Mouse (Mus musculus) heart, embryonic 15.5 days (tissue): ENCODE results near the gene Plxnb1. TPM values are rescaled to one million over a fixed set of nuclear protein-coding genes. Genes with fewer than 3 reads are reported as not detected.

ENCODE experiments used
- ATAC-seq: fragments of 200-750 bp; cut with Nextera tagmentation; replicated peaks from 2 replicates; pipeline ENCODE4 v1.8.0; 2017; ENCODE audit warnings: low read depth, moderate TSS enrichment; ENCODE audit not compliant: insufficient number of reproducible peaks, insufficient read depth, low FRiP score
- H3K27ac ChIP-seq: fragments of 300-500 bp; sonication (generic); 2 replicates; pipeline ENCODE4 v1.5.1; 2015; ENCODE audit warnings: mild to moderate bottlenecking, inconsistent platforms
- H3K27me3 ChIP-seq: fragments of 300-500 bp; sonication (generic); 2 replicates; pipeline ENCODE4 v1.6.1; 2015; ENCODE audit warnings: inconsistent platforms
- H3K36me3 ChIP-seq: fragments of 300-500 bp; sonication (generic); 2 replicates; pipeline ENCODE4 v1.6.1; 2015; ENCODE audit warnings: mild to moderate bottlenecking, inconsistent platforms
- H3K4me1 ChIP-seq: fragments of 300-500 bp; sonication (generic); replicated peaks from 2 replicates; pipeline ENCODE4 v1.6.1; 2015; ENCODE audit warnings: inconsistent platforms
- H3K4me2 ChIP-seq: fragments of 300-500 bp; sonication (generic); 2 replicates; pipeline ENCODE4 v1.6.1; 2015; ENCODE audit warnings: inconsistent platforms, mild to moderate bottlenecking, moderate library complexity
- H3K4me3 ChIP-seq: fragments of 300-500 bp; sonication (generic); 2 replicates; pipeline ENCODE4 v1.5.1; 2015; ENCODE audit warnings: mild to moderate bottlenecking, inconsistent platforms
- H3K9ac ChIP-seq: fragments of 300-500 bp; sonication (generic); 2 replicates; pipeline ENCODE4 v1.6.1; 2015; ENCODE audit warnings: mild to moderate bottlenecking, inconsistent platforms
- H3K9me3 ChIP-seq: fragments of 300-500 bp; sonication (generic); replicated peaks from 2 replicates; pipeline ENCODE4 v1.6.1; 2016; ENCODE audit warnings: inconsistent platforms
- WGBS: fragments of 180-500 bp; shearing (Covaris S2); methylation state at CpG from one replicate; pipeline ENCODE4 v1.1.7; 2015; ENCODE audit warnings: mixed read lengths; 5-methylcytosine and 5-hydroxymethylcytosine counted together
- polyA plus RNA-seq: library from polyadenylated mRNA; unstranded; fragments of >200 nt; fragmentation: Nextera tagmentation; extraction: Ambion mirVana; gene quantifications from 2 replicates; pipeline ENCODE4 v1.2.1, GENCODE M21; 2015

The Plxnb1 gene
- polyA plus RNA-seq, 1 experiment from 2014 or later: 6.3 TPM

GRCm38 (mm10) chr9:109054712-109055111 is 40.5 kb upstream of the Plxnb1 start:
- no peaks in the 10 kb centered on the region for H3K9me3 ChIP-seq
- H3K4me1 ChIP-seq: peaks cover 34% of the 10 kb centered on the region
- H3K27ac ChIP-seq: peak overlapping the region; percentile 79
- H3K27me3 ChIP-seq: no peaks in the 10 kb centered on the region
- H3K4me2 ChIP-seq: peak overlapping the region; percentile 57
- peaks cover 16% of the 10 kb centered on the region for H3K36me3 ChIP-seq
- ATAC-seq: peak; percentile 78
- WGBS: 10% methylated on average over 7 of the region's 7 CpGs
- H3K4me3 ChIP-seq: peak overlapping the region; percentile 41
- peak overlapping the region; percentile 36; the same call in 1 of the 2 replicates for H3K9ac ChIP-seq

DNA sequence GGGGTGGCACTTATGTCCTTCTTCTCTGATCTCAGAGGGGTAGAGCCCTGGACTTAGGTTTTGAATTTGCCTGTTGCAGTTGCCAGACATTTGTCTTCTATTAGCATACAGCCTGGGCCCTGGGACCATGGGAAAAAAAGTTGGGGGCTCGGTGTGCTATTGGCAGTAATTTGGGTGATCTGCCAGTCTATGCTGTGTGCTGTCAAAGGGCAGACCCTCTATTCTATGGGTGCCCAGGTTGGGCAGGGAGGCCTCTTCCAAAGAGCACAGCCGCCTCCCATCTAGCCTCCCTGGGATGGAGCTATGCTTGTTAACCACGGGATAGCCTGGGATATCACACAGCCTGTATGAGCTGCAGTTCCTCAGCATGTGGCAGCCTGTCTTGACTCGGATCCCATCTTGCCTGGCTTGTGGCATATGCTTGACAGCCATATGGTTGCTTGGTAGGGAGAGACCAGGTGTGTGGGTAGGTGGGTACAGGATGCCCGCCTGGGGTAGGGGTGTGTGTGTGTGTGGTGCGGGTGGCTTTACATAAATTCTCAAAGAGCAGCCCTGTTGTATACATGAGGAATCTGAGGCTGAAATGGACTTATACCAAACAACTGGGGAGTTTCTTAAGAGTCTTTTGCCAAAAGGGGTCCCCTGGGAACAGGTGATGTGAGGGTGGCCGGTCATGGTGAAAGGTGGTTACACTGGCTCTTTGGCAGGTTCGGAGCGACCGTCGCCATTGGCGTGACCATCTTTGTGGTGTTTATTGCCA is 39.7 kb upstream of the Plxnb1 start:
- Histone ChIP-seq H3K27me3 (no peaks in the 10 kb centered on the region), H3K27ac (peak overlapping the region; percentile 79), H3K4me2 (peak overlapping the region; percentile 57), H3K4me1 (peaks cover 36% of the 10 kb centered on the region), H3K9ac (peak overlapping the region; percentile 36), H3K4me3 (peak overlapping the region; percentile 41), H3K36me3 (peaks cover 16% of the 10 kb centered on the region), H3K9me3 (no peaks in the 10 kb centered on the region)
- no peak for ATAC-seq
- WGBS: 90% methylated on average over 12 of the region's 12 CpGs

DNA sequence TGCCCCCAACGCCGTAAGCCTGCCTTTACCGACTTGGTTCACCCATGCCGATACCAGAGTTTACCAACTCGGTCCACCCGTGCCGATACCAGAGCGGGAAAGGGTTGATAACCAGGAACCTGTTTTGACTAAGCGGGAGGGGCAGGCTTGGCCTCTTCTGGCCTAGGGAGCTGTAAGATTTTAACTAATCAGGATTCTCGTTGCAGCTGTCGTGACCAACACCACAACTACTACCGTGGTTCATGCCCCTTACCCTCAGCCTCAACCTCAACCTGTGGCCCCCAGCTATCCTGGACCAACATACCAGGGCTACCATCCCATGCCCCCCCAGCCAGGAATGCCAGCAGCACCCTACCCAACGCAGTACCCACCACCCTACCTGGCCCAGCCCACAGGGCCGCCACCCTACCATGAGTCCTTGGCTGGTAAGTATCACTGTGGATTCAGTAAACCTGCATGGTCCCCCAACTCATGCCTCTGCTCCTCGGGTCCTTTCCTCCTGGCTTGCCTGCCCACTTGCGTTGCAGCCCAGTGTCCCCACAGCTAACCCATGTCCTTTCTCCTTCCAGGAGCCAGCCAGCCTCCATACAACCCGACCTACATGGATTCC is 39.0 kb upstream of the Plxnb1 start:
- Histone ChIP-seq H3K9ac (no peak overlapping the region), H3K4me1 (peaks cover 36% of the 10 kb centered on the region), H3K4me2 (no peak overlapping the region), H3K27ac (no peak overlapping the region), H3K4me3 (no peak overlapping the region), H3K9me3 (no peaks in the 10 kb centered on the region), H3K27me3 (no peaks in the 10 kb centered on the region), H3K36me3 (peaks cover 16% of the 10 kb centered on the region)
- 90% methylated on average over 17 of the region's 17 CpGs for WGBS
- ATAC-seq: no peak

DNA sequence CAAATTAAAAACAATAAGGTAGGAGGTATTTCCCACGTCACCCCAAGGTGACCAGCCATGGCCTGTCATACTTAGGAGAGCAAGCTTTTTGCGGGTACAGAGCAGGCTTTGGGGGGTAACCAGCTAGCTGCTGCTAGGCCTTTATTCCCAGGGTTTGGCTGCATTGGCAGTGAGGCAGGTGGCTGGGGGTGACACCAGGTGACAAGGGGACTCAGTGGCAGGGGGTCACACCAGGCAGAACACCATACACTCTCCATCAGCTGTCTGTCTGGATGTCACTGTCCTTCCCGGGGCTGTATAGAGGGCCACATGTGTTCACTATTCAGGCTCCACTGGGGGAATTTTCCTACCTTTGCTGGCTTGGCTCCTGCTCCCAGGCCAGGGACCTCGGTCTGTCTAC is 38.3 kb upstream of the Plxnb1 start:
- peaks cover 36% of the 10 kb centered on the region for H3K4me1 ChIP-seq
- H3K9ac ChIP-seq: no peak overlapping the region
- no peak overlapping the region for H3K27ac ChIP-seq
- WGBS: 83% methylated on average over 4 of the region's 4 CpGs
- H3K4me3 ChIP-seq: no peak overlapping the region
- no peak for ATAC-seq
- H3K9me3 ChIP-seq: no peaks in the 10 kb centered on the region
- no peak overlapping the region for H3K4me2 ChIP-seq
- peaks cover 16% of the 10 kb centered on the region for H3K36me3 ChIP-seq
- H3K27me3 ChIP-seq: no peaks in the 10 kb centered on the region

- WGBS: 87% methylated on average over 5 of the region's 5 CpGs
- Histone ChIP-seq H3K36me3 (peaks cover 16% of the 10 kb centered on the region), H3K9ac (no peak overlapping the region), H3K27me3 (no peaks in the 10 kb centered on the region), H3K4me1 (peaks cover 36% of the 10 kb centered on the region), H3K4me3 (no peak overlapping the region), H3K4me2 (0 out of 2 replicates have a peak overlapping the region, but pooled peaks have one; percentile 69), H3K9me3 (no peaks in the 10 kb centered on the region), H3K27ac (peak overlapping the region; percentile 22; the same call in 1 of the 2 replicates)
- ATAC-seq: no peak
These were observed 37.6 kb upstream of the Plxnb1 start for GRCm38 (mm10) chr9:109057543-109057942.

- Histone ChIP-seq H3K36me3 (peaks cover 16% of the 10 kb centered on the region), H3K9me3 (no peaks in the 10 kb centered on the region), H3K27me3 (no peaks in the 10 kb centered on the region), H3K27ac (peak overlapping the region; percentile 92), H3K4me1 (peaks cover 36% of the 10 kb centered on the region), H3K4me3 (peak overlapping the region; percentile 50), H3K9ac (peak overlapping the region; percentile 56; the same call in 1 of the 2 replicates), H3K4me2 (peak overlapping the region; percentile 69; the same call in 1 of the 2 replicates)
- ATAC-seq: no peak
- WGBS: 89% methylated on average over 19 of the region's 19 CpGs
These were observed 37.0 kb upstream of the Plxnb1 start for GRCm38 (mm10) chr9:109058006-109058765.

DNA sequence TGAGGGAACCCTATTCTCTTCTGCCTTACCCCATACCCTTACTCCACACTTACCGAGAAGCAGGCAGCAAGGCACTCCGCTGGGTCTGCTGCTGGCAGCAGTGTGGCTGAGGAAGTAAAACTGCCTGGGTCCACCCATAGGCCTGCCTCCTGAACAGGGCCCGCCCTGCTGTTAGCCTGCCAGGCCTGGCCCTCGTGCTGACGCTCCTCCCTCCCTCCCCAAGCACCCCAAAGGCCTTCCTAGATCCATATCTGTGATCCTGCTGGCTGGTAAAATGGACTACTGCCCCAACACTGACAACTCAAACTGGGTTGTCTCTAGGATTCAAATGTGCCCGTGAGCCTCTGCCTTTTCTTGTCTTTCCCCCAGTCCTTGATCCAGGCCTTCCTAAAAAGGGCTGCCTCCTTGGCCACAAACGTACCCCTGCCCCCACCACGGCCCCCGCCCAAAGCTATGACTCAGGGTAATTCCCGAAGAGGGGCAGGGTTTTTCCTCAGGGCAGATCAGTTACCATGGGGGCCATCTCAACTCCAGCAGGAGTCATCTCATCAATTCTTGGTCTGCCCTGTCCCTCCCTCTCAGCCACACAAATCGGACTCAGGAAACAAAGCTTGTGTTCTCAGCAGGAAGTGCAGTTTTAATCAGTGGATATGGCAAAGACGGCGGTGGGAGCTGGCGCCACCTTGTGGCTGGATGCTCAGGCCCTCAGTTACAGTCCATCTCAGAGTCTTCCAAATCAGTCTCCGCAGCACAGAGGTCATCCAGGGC is 35.9 kb upstream of the Plxnb1 start, which contains the start of gene Trex1:
TSS of gene Trex1 (minus strand) at position 599 of the 768 bp plus-strand sequence.
- Histone ChIP-seq H3K9me3 (no peaks in the 10 kb centered on the region), H3K4me2 (peak within 1 kb of the TSS; percentile 69), H3K4me1 (peaks cover 36% of the 10 kb centered on the region), H3K36me3 (peaks cover 20% of the 10 kb centered on the region), H3K27ac (peak within 1 kb of the TSS; percentile 92), H3K27me3 (no peaks in the 10 kb centered on the region), H3K9ac (peak within 1 kb of the TSS; percentile 56), H3K4me3 (peak within 1 kb of the TSS; percentile 50)
- 6% methylated on average over 15 of the region's 15 CpGs for WGBS
- peak; percentile 83 for ATAC-seq

DNA sequence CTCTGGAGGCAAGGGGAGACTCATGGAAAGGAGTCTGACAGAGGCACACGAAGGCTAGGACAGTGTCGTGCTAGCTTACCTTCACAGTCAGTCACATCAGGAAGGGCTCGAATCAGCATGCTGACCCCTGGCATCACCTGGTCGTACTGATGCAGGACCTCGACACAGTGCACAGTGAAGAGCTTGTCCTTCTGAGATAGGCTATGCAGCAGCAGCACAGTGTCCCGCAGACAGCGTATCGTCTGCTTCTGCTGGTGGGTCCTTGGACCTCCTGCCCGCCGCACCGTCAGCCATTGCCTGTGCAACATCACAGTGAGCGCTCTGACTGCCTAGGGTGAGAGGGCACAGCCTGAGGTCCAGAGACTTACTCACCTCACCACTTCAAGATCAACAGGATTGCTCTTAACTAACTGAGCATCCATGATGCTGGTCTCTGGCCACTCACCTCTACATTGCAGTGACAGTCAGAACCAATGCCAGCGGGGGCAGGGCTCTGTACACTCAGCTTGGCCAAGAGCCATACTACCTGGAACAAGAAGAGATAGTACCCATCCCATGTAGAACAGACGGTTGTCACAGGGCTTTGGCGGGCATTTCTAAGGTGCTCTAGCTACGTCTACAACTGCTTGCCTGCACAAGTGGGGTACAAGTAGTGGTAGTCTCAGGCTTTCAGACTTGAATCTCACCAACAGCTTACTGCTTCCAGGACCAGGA is 34.8 kb upstream of the Plxnb1 start:
- H3K4me2 ChIP-seq: no peak overlapping the region
- no peak overlapping the region for H3K9ac ChIP-seq
- ATAC-seq: no peak
- H3K27ac ChIP-seq: peak overlapping the region; percentile 92; the same call in 1 of the 2 replicates
- no peak overlapping the region for H3K4me3 ChIP-seq
- no peaks in the 10 kb centered on the region for H3K9me3 ChIP-seq
- 87% methylated on average over 16 of the region's 16 CpGs for WGBS
- peaks cover 31% of the 10 kb centered on the region for H3K36me3 ChIP-seq
- no peaks in the 10 kb centered on the region for H3K27me3 ChIP-seq
- peaks cover 25% of the 10 kb centered on the region for H3K4me1 ChIP-seq

DNA sequence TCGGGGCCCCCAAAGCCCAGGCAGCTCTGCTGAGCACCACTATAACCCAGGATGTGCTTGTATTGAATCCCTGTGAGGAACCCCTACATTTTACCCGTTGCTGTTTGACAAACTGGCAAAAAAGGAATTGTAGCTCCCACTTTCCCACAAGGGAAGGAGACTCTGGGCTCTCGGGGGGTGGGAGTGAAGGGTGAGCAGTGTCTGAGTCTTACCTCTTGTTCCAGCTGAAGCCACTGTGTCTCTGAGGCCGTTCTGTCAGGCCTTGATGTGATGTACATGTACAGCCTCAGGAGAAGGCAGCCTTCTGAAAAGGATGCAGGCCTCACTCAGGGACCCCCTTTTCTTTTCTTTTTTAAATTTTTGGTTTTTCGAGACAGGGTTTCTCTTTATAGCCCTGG is 34.3 kb upstream of the Plxnb1 start:
- H3K27ac ChIP-seq: no peak overlapping the region
- H3K9ac ChIP-seq: no peak overlapping the region
- WGBS: 88% methylated on average over 5 of the region's 5 CpGs
- no peak overlapping the region for H3K4me3 ChIP-seq
- no peaks in the 10 kb centered on the region for H3K9me3 ChIP-seq
- ATAC-seq: no peak
- H3K27me3 ChIP-seq: no peaks in the 10 kb centered on the region
- H3K4me1 ChIP-seq: peaks cover 22% of the 10 kb centered on the region
- peaks cover 36% of the 10 kb centered on the region for H3K36me3 ChIP-seq
- no peak overlapping the region for H3K4me2 ChIP-seq

- Histone ChIP-seq H3K36me3 (peaks cover 75% of the 10 kb centered on the region), H3K9ac (no peak overlapping the region), H3K27me3 (no peaks in the 10 kb centered on the region), H3K9me3 (no peaks in the 10 kb centered on the region), H3K4me3 (no peak overlapping the region), H3K27ac (no peak overlapping the region), H3K4me2 (no peak overlapping the region), H3K4me1 (peaks cover 7% of the 10 kb centered on the region)
- ATAC-seq: no peak
- whole genome bisulfite sequencing: 93% methylated on average over 3 of the region's 3 CpGs
These were observed 27.0 kb upstream of the Plxnb1 start for GRCm38 (mm10) chr9:109068095-109068735.
